Mouse (Mus musculus): ENCODE data around the gene Grin2c. TPM values are rescaled to one million over a fixed set of nuclear protein-coding genes. Genes with fewer than 3 reads are reported as not detected.

The Grin2c gene
- 0.05 and 0.08 TPM in 2 replicates for polyA plus RNA-seq (2015; fragmentation: Nextera tagmentation; extraction: Ambion mirVana)

DNA sequence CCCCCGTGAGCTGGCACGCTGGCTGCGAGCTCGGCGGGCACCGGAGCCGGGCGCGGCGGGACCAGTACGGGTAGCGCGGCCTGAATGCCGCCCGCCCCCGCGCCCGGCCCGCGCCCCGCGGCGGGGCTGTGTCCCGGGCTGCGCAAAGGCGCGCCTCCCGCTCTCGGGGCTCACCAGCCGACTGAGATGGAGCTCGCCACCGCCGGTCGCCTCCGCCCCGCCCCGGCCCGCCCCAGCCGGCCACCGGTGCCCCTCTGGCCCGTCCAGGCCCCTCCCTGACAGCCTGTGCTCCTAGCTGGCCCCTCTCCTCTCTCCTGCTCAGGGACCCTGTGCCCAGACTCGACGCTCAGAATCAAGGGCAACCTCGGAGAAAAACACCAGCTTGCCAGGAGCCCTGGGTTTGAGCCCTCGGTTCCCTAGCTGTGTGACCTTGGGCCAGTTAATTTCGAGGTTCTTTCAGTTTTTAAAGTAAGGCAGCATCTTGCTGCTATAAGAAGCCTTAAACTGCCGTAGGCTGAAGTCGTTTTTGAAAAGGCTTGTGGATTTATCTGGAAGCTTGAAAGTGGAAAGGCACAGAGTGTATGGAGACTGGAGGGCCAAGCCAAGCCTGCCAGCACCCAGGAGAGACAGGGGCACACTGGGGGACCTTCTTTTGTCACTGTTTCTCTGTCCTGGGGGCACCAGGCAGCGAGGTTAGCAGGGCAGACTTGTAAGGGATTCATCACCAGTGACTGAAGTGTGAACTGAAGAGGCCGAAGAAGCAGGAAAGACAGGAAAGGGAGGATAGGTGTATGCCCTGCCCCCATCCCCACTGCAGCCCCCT is at the start of gene Grin2c:
TSS of gene Grin2c (minus strand) at position 183 of the 823 bp plus-strand sequence.
- Histone ChIP-seq H3K27ac (no peak within 1 kb of the TSS), H3K4me1 (peaks cover 24% of the 10 kb centered on the region), H3K4me2 (peak within 1 kb of the TSS; percentile 56), H3K9me3 (no peaks in the 10 kb centered on the region), H3K36me3 (peaks cover 6% of the 10 kb centered on the region; the same call in 1 of the 2 replicates), H3K27me3 (peaks cover 76% of the 10 kb centered on the region), H3K9ac (no peak within 1 kb of the TSS), H3K4me3 (peak within 1 kb of the TSS; percentile 29)
- WGBS = 6% methylated on average over 49 of the region's 50 CpGs
- ATAC-seq (ENCODE audit: borderline replicate concordance, extremely low read depth, low FRiP score, low TSS enrichment) = no peak

DNA sequence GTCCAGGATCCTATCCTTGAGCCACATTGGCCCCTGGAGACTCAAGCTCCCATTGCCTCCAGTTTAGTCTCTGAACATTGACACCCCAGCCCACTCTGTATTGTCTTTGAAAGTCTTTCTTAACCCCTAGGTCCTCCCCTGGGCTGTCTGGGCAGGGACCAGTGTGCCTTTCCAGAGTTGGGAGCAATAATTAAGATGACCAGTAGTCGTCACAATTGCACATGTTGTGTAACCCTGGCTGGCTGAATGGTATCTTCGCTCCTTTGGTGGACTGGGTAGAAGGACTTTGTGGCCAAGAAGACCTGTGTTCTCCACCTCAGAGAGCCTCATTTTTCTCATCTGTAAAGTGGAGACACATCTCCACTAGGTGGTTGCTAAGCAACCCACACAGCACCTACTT is 47.2 kb upstream of the Grin2c start:
- no peak overlapping the region for H3K9ac ChIP-seq
- H3K4me2 ChIP-seq = no peak overlapping the region
- H3K4me1 ChIP-seq = no peaks in the 10 kb centered on the region
- no peak for ATAC-seq (ENCODE audit: borderline replicate concordance, extremely low read depth, low FRiP score, low TSS enrichment)
- no peak overlapping the region for H3K27ac ChIP-seq
- WGBS = 38% methylated on average over 2 of the region's 2 CpGs
- no peak overlapping the region for H3K4me3 ChIP-seq
- peaks cover 67% of the 10 kb centered on the region for H3K27me3 ChIP-seq
- no peaks in the 10 kb centered on the region for H3K9me3 ChIP-seq
- H3K36me3 ChIP-seq = no peaks in the 10 kb centered on the region

DNA sequence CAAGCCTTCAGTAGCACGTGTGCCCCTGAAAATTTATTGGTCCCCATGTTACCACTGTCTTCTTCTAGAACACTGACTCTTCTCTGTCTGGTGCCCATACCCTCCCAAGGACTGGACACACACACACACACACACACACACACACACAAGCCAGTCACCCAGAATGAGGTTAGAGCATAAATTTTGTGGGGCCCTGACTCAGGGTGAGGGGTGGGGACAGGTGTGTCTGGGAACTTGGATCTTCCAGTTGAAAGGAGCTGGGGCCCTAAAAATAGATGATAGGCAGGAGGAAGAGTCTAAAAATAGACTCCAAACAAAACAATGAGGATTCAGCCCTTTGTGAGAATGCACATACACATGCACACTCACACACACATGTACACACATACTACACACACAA is 41.7 kb upstream of the Grin2c start:
- Histone ChIP-seq H3K27ac (no peak overlapping the region), H3K4me3 (no peak overlapping the region), H3K4me2 (no peak overlapping the region), H3K9me3 (no peaks in the 10 kb centered on the region), H3K36me3 (no peaks in the 10 kb centered on the region), H3K9ac (no peak overlapping the region), H3K4me1 (no peaks in the 10 kb centered on the region), H3K27me3 (peaks cover 15% of the 10 kb centered on the region)
- WGBS = 67% methylated on average over 1 of the region's 1 CpGs
- ATAC-seq (ENCODE audit: borderline replicate concordance, extremely low read depth, low FRiP score, low TSS enrichment) = no peak

DNA sequence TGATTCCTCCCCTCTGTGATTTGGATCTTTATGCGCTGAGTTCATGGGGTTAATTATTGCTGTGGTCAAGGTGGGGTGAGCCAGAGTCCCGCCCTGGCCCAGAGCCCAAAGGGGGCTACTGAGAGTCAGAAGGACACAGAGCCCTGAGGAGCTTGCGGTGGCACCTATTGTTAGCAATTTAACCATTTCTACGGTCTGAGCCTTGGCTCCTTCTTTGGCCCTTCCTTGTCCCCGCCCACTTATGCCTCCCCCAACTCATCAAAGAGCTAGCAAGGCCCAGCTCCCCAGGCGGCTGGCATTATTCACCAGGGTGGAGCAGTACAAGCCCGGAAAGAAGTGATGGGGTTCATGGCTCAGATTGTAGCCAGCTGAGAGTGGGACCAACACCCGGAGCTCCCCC is 39.8 kb upstream of the Grin2c start, which contains the start of gene Otop2:
TSS of gene Otop2 (plus strand) at position 301 of the 400 bp plus-strand sequence.
- WGBS = 29% methylated on average over 8 of the region's 8 CpGs

DNA sequence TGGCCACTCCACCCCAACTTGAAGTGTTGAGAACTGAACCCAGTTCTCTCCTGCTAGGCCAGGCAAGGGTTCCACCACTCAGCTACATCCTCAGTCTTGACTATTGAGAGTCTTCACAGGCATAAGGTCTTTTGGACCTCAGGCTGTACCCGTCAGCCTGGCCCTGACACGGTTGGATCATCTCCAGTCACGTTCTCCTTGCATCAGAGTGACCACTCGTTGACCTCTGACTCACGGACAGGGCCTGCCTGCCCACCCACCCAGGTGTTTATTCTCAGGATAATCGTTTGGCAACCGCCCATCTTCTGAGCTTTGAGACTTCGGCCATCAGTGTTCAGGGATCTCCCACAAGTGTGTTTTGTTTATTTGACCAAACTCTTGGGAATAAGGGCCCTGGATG is 36.1 kb upstream of the Grin2c start:
- Histone ChIP-seq H3K27ac (no peak overlapping the region), H3K4me1 (no peaks in the 10 kb centered on the region), H3K4me2 (no peak overlapping the region), H3K4me3 (no peak overlapping the region), H3K9ac (no peak overlapping the region), H3K36me3 (no peaks in the 10 kb centered on the region), H3K9me3 (no peaks in the 10 kb centered on the region), H3K27me3 (peaks cover 18% of the 10 kb centered on the region)
- peak; percentile 20; the same call in 1 of the 2 replicates for ATAC-seq (ENCODE audit: borderline replicate concordance, extremely low read depth, low FRiP score, low TSS enrichment)
- 11% methylated on average over 8 of the region's 8 CpGs for WGBS

More for the DNA sequence above, 39.8 kb upstream of the Grin2c start, which contains the start of gene Otop2:
- no peaks in the 10 kb centered on the region for H3K9me3 ChIP-seq
- no peak within 1 kb of the TSS for H3K9ac ChIP-seq
- no peaks in the 10 kb centered on the region for H3K36me3 ChIP-seq
- H3K4me1 ChIP-seq = no peaks in the 10 kb centered on the region
- no peak within 1 kb of the TSS for H3K4me3 ChIP-seq
- H3K27me3 ChIP-seq = peaks cover 3% of the 10 kb centered on the region; the same call in 1 of the 2 replicates
- ATAC-seq (ENCODE audit: borderline replicate concordance, extremely low read depth, low FRiP score, low TSS enrichment) = no peak
- no peak within 1 kb of the TSS for H3K27ac ChIP-seq
- no peak within 1 kb of the TSS for H3K4me2 ChIP-seq

DNA sequence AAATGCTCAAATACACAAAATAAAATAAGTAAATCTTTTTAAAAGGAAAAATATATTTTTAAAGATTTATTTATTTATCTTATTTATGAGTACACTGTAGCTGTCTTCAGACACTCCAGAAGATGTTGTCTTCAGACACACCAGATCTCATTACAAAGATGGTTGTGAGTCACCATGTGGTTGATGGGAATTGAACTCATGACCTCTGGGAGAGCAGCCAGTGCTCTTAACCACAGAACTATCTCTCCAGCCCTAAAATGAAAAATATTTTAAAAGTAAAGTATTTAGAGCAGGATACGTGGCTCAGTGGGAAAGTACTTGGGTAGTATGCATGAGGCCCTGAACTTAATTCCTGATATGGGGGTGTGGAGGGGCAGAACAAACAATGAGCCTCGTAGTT is 34.3 kb upstream of the Grin2c start:
- Histone ChIP-seq H3K4me1 (peaks cover 10% of the 10 kb centered on the region), H3K4me2 (no peak overlapping the region), H3K36me3 (no peaks in the 10 kb centered on the region), H3K9me3 (no peaks in the 10 kb centered on the region), H3K27me3 (peaks cover 33% of the 10 kb centered on the region), H3K9ac (no peak overlapping the region), H3K4me3 (no peak overlapping the region), H3K27ac (no peak overlapping the region)
- no peak for ATAC-seq (ENCODE audit: borderline replicate concordance, extremely low read depth, low FRiP score, low TSS enrichment)
- WGBS = 71% methylated on average over 2 of the region's 2 CpGs

DNA sequence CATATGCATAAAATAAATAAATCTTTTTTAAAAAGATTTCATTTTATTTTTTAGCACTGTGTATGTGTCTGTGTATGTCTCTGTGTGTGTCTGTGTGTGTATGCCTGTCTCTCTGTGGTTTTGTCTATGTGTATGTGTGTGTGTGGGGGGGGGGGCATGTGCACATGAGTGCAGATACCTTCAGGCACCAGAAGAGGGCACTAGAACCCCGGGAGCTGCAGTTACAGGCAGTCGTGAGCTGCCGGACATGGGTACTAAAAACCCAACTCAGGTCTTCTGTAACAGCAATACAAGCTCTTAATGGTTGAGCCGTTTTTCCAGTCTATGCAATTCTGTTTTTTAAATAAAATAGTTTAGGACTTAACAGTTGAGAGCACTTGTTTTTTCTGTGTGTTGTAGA is 33.7 kb upstream of the Grin2c start:
- Histone ChIP-seq H3K4me1 (peaks cover 10% of the 10 kb centered on the region), H3K4me3 (no peak overlapping the region), H3K9me3 (no peaks in the 10 kb centered on the region), H3K9ac (no peak overlapping the region), H3K4me2 (no peak overlapping the region), H3K36me3 (no peaks in the 10 kb centered on the region), H3K27ac (no peak overlapping the region), H3K27me3 (peaks cover 35% of the 10 kb centered on the region)
- WGBS = 84% methylated on average over 4 of the region's 4 CpGs
- no peak for ATAC-seq (ENCODE audit: borderline replicate concordance, extremely low read depth, low FRiP score, low TSS enrichment)

DNA sequence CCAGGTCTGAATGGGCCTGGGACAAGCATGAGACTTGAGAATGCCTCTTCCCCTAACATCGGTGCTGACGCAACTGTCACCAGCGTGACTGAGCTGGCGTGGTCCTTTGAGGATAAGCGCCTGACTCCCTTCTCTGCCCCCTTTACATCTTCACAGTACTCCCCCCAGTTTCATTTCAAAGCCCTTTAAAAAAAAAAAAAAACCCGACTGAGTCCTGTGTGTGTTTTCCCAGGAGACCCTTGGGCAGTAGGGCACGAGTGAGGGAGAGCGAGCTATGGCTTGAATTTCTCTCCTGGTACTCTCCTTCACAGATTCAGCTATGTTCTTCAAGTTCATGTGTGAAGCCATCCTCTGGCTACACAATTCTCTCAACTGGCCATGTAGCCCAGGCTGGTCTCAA is 31.1 kb upstream of the Grin2c start:
- H3K27me3 ChIP-seq = peaks cover 35% of the 10 kb centered on the region
- 70% methylated on average over 8 of the region's 8 CpGs for WGBS
- no peaks in the 10 kb centered on the region for H3K9me3 ChIP-seq
- peaks cover 10% of the 10 kb centered on the region for H3K4me1 ChIP-seq
- H3K36me3 ChIP-seq = no peaks in the 10 kb centered on the region
- ATAC-seq (ENCODE audit: borderline replicate concordance, extremely low read depth, low FRiP score, low TSS enrichment) = no peak
- H3K9ac ChIP-seq = no peak overlapping the region
- H3K4me3 ChIP-seq = no peak overlapping the region
- H3K4me2 ChIP-seq = no peak overlapping the region
- H3K27ac ChIP-seq = no peak overlapping the region

DNA sequence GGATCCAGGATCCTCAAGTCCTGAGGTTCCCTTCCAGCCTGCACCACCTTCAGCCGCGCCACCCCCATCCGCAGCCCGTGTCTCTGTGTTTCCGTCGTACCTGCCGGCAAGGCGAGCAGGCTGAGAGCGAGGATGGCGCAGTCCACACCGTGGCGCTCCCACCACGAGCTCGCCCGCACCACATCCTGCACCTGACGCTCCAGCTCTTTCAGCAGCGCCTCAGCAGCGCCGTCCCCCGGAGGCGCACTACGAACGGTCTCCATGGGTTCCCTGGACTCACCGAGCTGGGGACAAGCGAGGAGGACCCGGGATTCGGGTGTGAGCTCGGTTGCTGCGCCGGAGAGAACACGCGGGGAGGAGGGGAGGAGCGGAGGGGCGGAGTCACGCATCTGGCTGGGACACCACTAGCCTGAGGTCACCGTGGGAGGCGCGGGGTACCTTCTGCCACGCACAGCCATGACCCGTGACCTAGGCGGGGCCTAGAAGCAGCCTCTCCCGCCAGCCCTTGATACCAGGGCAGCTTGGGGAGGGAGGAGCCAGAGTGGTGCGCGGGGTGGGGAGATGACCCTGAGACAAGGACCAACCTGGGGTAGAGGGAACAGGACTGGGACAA is 30.3 kb upstream of the Grin2c start, which contains the start of gene Fads6:
TSS of gene Fads6 (minus strand) at position 450 of the 613 bp plus-strand sequence.
- ATAC-seq (ENCODE audit: borderline replicate concordance, extremely low read depth, low FRiP score, low TSS enrichment) = peak; percentile 43; the same call in 1 of the 2 replicates
- Histone ChIP-seq H3K4me1 (peaks cover 15% of the 10 kb centered on the region), H3K9me3 (no peaks in the 10 kb centered on the region), H3K27me3 (peaks cover 35% of the 10 kb centered on the region), H3K4me2 (peak within 1 kb of the TSS; percentile 74), H3K27ac (no peak within 1 kb of the TSS), H3K9ac (peak within 1 kb of the TSS; percentile 35; the same call in 1 of the 2 replicates), H3K4me3 (peak within 1 kb of the TSS; percentile 39), H3K36me3 (no peaks in the 10 kb centered on the region)
- under 1% methylated on average over 44 of the region's 44 CpGs for WGBS

DNA sequence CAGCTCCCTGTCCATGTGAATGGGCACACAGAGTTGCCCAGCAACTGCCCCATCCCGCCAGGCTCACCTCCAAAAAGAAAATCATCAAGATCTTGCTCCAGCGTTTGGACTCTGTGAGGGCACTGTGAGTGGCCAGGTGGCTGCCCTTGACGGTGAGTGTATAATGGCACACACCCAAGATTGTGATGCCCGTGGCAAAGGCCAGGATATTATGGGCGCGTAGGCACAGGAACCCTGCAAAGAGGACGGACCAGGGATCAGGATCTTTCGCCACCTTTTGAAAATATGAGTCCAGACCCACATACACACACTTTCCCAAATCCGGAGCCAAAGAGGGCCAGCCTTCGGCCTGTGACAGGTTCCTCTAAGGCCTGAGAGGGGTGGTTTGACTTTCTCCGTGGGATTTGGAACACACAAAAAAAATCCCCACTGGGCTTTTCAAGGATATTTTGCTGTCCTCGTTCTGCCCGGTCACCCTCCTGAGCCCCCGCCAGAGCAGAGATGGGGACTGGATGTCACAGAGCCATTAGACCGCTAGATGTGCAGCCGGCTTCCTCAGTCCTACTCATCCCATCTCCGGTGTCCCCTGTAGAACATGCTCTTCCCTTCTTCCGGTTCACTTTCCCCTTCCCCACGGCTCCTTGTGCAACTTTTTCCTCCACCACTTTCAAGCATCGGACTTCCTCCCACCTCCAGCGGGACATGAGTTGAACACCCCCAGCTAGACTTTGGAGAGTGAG is 29.6 kb upstream of the Grin2c start:
- peak overlapping the region; percentile 35; the same call in 1 of the 2 replicates for H3K9ac ChIP-seq

DNA sequence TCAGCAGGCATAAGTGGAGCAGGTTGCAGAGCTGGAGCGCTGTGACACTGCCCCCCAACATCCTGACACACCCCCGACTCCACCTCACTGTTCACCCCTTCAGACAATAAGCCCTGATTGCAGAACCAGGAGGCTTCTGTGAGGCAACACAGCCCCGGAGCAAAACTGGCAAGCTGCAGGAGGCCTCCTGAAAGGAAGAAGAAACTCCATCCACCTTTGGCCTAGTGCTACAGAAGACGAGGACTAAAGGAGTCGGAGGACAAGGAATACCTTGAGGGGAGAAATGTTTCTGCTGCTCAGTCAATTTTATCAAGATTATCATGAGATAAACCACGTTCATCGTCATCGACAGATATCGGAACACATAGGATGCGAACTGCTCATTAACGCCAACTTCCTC is 28.9 kb upstream of the Grin2c start:
- no peak for ATAC-seq (ENCODE audit: borderline replicate concordance, extremely low read depth, low FRiP score, low TSS enrichment)
- WGBS = 86% methylated on average over 11 of the region's 11 CpGs
- Histone ChIP-seq H3K36me3 (no peaks in the 10 kb centered on the region), H3K4me1 (peaks cover 26% of the 10 kb centered on the region), H3K4me2 (no peak overlapping the region), H3K9me3 (no peaks in the 10 kb centered on the region), H3K27me3 (peaks cover 35% of the 10 kb centered on the region), H3K4me3 (no peak overlapping the region), H3K9ac (no peak overlapping the region), H3K27ac (no peak overlapping the region)

More for the DNA sequence above, 29.6 kb upstream of the Grin2c start:
- Histone ChIP-seq H3K36me3 (no peaks in the 10 kb centered on the region), H3K4me1 (peaks cover 20% of the 10 kb centered on the region), H3K4me3 (peak overlapping the region; percentile 39), H3K9me3 (no peaks in the 10 kb centered on the region), H3K27me3 (peaks cover 35% of the 10 kb centered on the region), H3K27ac (no peak overlapping the region), H3K4me2 (peak overlapping the region; percentile 74)
- ATAC-seq (ENCODE audit: borderline replicate concordance, extremely low read depth, low FRiP score, low TSS enrichment) = no peak
- 51% methylated on average over 21 of the region's 21 CpGs for WGBS
